In genomic region chr9:66592708-66593612, GRCm38 (mm10) we compare ENCODE assay signal across 8 mouse cellular contexts. TPM values are rescaled to one million over a fixed set of nuclear protein-coding genes. Genes with fewer than 3 reads are reported as not detected.
A peak's percentile ranks its signal among the peaks of the same experiment; 100 is the strongest.
DNase-seq lines count a peak whose midpoint lies in the region; ATAC-seq and TF ChIP-seq lines count a peak whose summit lies in the region.

Gene Usp3 (minus strand): TSS chr9:66593142.

- intact Hi-C loops in heart, adult 2 months (cut with DNase I), result loop anchor here (2.0 kb wide), 2 partner anchors 80 to 468 kb away; no protein-coding TSS in a partner anchor

- H3K27ac ChIP-seq in embryonic facial prominence, embryonic 13.5 days, result peak within 1 kb of the TSS; percentile 95
- H3K27ac ChIP-seq in heart, adult 2 months, result peak within 1 kb of the TSS; percentile 97
- peak within 1 kb of the TSS; percentile 93 for H3K27ac ChIP-seq in limb, embryonic 13.5 days
- H3K27ac ChIP-seq in midbrain, embryonic 16.5 days (ENCODE audit: low read length), result peak within 1 kb of the TSS; percentile 88

- peak within 1 kb of the TSS; percentile 98 for H3K9ac ChIP-seq in embryonic facial prominence, embryonic 13.5 days
- peak within 1 kb of the TSS; percentile 87 for H3K9ac ChIP-seq in heart, adult 2 months (ENCODE audit: low read depth, low read length)
- peak within 1 kb of the TSS; percentile 99 for H3K9ac ChIP-seq in limb, embryonic 13.5 days
- H3K9ac ChIP-seq in midbrain, embryonic 16.5 days (ENCODE audit: low read depth, low read length), result peak within 1 kb of the TSS; percentile 94

- WGBS in embryonic facial prominence, embryonic 13.5 days, result under 1% methylated on average over 73 of the region's 73 CpGs
- WGBS in heart, adult 2 months, result under 1% methylated on average over 73 of the region's 73 CpGs
- WGBS in limb, embryonic 13.5 days, result under 1% methylated on average over 73 of the region's 73 CpGs
- under 1% methylated on average over 70 of the region's 73 CpGs for WGBS in midbrain, embryonic 16.5 days

- H3K4me3 ChIP-seq in embryonic facial prominence, embryonic 13.5 days, result peak within 1 kb of the TSS; percentile 87
- H3K4me3 ChIP-seq in heart, adult 2 months, result peak within 1 kb of the TSS; percentile 92
- peak within 1 kb of the TSS; percentile 93 for H3K4me3 ChIP-seq in limb, embryonic 13.5 days
- peak within 1 kb of the TSS; percentile 93 for H3K4me3 ChIP-seq in midbrain, embryonic 16.5 days (ENCODE audit: low read depth, low read length)

- TF ChIP-seq CTCF in heart, adult 2 months (IDR thresholded peaks at IDR 0.05), result no peak

- peak; percentile 99 for DNase-seq in 3134 (ENCODE audit: extremely low read depth, insufficient read length, low spot score)
- DNase-seq in adrenal gland, postnatal 36 days, result peak; percentile 96 to 97
- DNase-seq in heart, adult 2 months, result peak; percentile 97 to 99
- peak; percentile 93 to 98 for DNase-seq in kidney, adult 8-10 months
- peak; percentile 98 to 99 for DNase-seq in spleen, postnatal 10 days (ENCODE audit: low spot score in 2 of 2)

- H3K9me3 ChIP-seq in embryonic facial prominence, embryonic 13.5 days, result no peaks in the 10 kb centered on the region
- no peaks in the 10 kb centered on the region for H3K9me3 ChIP-seq in limb, embryonic 13.5 days
- no peaks in the 10 kb centered on the region for H3K9me3 ChIP-seq in midbrain, embryonic 16.5 days (replicated peaks; ENCODE audit: control insufficient read depth, low read length, poor library complexity, severe bottlenecking)

- H3K36me3 ChIP-seq in embryonic facial prominence, embryonic 13.5 days, result no peaks in the 10 kb centered on the region
- H3K36me3 ChIP-seq in heart, adult 2 months (ENCODE audit: control insufficient read depth, insufficient read depth, low read length), result peaks cover 4% of the 10 kb centered on the region; the same call in 1 of the 2 replicates
- H3K36me3 ChIP-seq in limb, embryonic 13.5 days, result no peaks in the 10 kb centered on the region
- H3K36me3 ChIP-seq in midbrain, embryonic 16.5 days (ENCODE audit: control insufficient read depth, insufficient read depth, low read length), result no peaks in the 10 kb centered on the region

- H3K4me2 ChIP-seq in embryonic facial prominence, embryonic 13.5 days, result peak within 1 kb of the TSS; percentile 74
- peak within 1 kb of the TSS; percentile 76 for H3K4me2 ChIP-seq in limb, embryonic 13.5 days (replicated peaks)
- H3K4me2 ChIP-seq in midbrain, embryonic 16.5 days (ENCODE audit: low read length), result peak within 1 kb of the TSS; percentile 76

- ATAC-seq in embryonic facial prominence, embryonic 13.5 days (ENCODE audit: insufficient number of reproducible peaks, insufficient read depth, low FRiP score, low TSS enrichment, low read depth), result peak; percentile 92
- ATAC-seq in limb, embryonic 13.5 days (ENCODE audit: low FRiP score, low read depth), result peak; percentile 94
- ATAC-seq in midbrain, embryonic 16.5 days, result peak; percentile 89

- H3K27me3 ChIP-seq in embryonic facial prominence, embryonic 13.5 days, result no peaks in the 10 kb centered on the region
- H3K27me3 ChIP-seq in heart, adult 2 months (ENCODE audit: control insufficient read depth, insufficient read depth, low read length), result no peaks in the 10 kb centered on the region
- 0 out of 2 replicates have a peak, but pooled peaks cover under 1% of the 10 kb centered on the region for H3K27me3 ChIP-seq in limb, embryonic 13.5 days
- peaks cover 4% of the 10 kb centered on the region; the same call in 1 of the 2 replicates for H3K27me3 ChIP-seq in midbrain, embryonic 16.5 days (ENCODE audit: control insufficient read depth, insufficient read depth, low read depth, low read length)

- TF ChIP-seq EP300 in heart, adult 2 months (IDR thresholded peaks at IDR 0.05; ENCODE audit: insufficient read depth, low read depth, low read length), result peak; percentile 12; the same call in 1 of the 2 replicates

- peaks cover 44% of the 10 kb centered on the region for H3K4me1 ChIP-seq in embryonic facial prominence, embryonic 13.5 days
- H3K4me1 ChIP-seq in heart, adult 2 months (ENCODE audit: control insufficient read depth, insufficient read depth, low read length), result peaks cover 4% of the 10 kb centered on the region
- H3K4me1 ChIP-seq in limb, embryonic 13.5 days, result peaks cover 69% of the 10 kb centered on the region
- H3K4me1 ChIP-seq in midbrain, embryonic 16.5 days (ENCODE audit: control insufficient read depth, insufficient read depth, low read length), result peaks cover 23% of the 10 kb centered on the region

- no peaks in the 10 kb centered on the region for H3K79me2 ChIP-seq in heart, adult 2 months (replicated peaks; ENCODE audit: control insufficient read depth, insufficient read depth, low read length)

- TF ChIP-seq POLR2A in heart, adult 2 months (IDR thresholded peaks at IDR 0.05; ENCODE audit: insufficient read depth, low read depth, low read length), result peak; percentile 68

RNA-seq across cellular contexts. Expression of gene Usp3, which starts in this region (rescaled TPM):
- 10 to 100 TPM; 31.2 to 38.7 TPM for total RNA-seq in adrenal gland, postnatal 36 days (2021)
- polyA plus RNA-seq in embryonic facial prominence, embryonic 13.5 days (2015; fragmentation: Nextera tagmentation; extraction: Ambion mirVana), result 75.2 and 92.2 TPM in 2 replicates
- total RNA-seq in heart, adult 2 months (2021), result 10 to 100 TPM; 20.6 to 20.7 TPM
- polyA plus RNA-seq in heart, adult 2 months (2012; rRNA removed), result 7.2 and 10.2 TPM in 2 replicates
- polyA plus RNA-seq in limb, embryonic 13.5 days (2015; fragmentation: Nextera tagmentation; extraction: Ambion mirVana), result 78.4 and 81.8 TPM in 2 replicates
- polyA plus RNA-seq in midbrain, embryonic 16.5 days (2015; fragmentation: Nextera tagmentation; extraction: Ambion mirVana), result 43.5 and 62.6 TPM in 2 replicates

Comparison
In these comparisons a context has a peak if more than half of its experiments do, and no peak if none do; other contexts are left out.
1. Peak in every context shown above with its lines: DNase-seq, ATAC-seq, H3K4me3 ChIP-seq and H3K27ac ChIP-seq.